Mouse (Mus musculus): ENCODE measurements around the gene Chrna1.

Gene Chrna1

GRCm38 (mm10) chr2:73554389-73554788 lies 25.7 kb downstream of the Chrna1 start:
- no peak for DNase-seq (ENCODE audit: low spot score)

- DNase-seq (ENCODE audit: low spot score) = no peak
Measured at GRCm38 (mm10) chr2:73552926-73553325, 27.2 kb downstream of the Chrna1 start.

GRCm38 (mm10) chr2:73550725-73551124 lies 29.4 kb downstream of the Chrna1 start:
- DNase-seq (ENCODE audit: low spot score) = peak; percentile 43

- no peak for DNase-seq (ENCODE audit: low spot score)
Measured at GRCm38 (mm10) chr2:73548542-73548941, 31.6 kb downstream of the Chrna1 start.

- DNase-seq (ENCODE audit: low spot score) = peak; percentile 49
Measured at GRCm38 (mm10) chr2:73547256-73547655, 32.9 kb downstream of the Chrna1 start.

- DNase-seq (ENCODE audit: low spot score) = no peak
Measured at GRCm38 (mm10) chr2:73545556-73545955, 34.6 kb downstream of the Chrna1 start.

- DNase-seq (ENCODE audit: low spot score) = peak; percentile 62
Measured at GRCm38 (mm10) chr2:73540450-73541162, 39.5 kb downstream of the Chrna1 start.

GRCm38 (mm10) chr2:73539697-73540096 lies 40.4 kb downstream of the Chrna1 start:
- DNase-seq (ENCODE audit: low spot score) = no peak

GRCm38 (mm10) chr2:73539141-73539540 lies 41.0 kb downstream of the Chrna1 start:
- no peak for DNase-seq (ENCODE audit: low spot score)

GRCm38 (mm10) chr2:73538590-73538989 lies 41.5 kb downstream of the Chrna1 start:
- peak; percentile 48 for DNase-seq (ENCODE audit: low spot score)

- DNase-seq (ENCODE audit: low spot score) = no peak
Measured at GRCm38 (mm10) chr2:73536091-73536783, 43.9 kb downstream of the Chrna1 start.

GRCm38 (mm10) chr2:73534720-73535119 lies 45.4 kb downstream of the Chrna1 start:
- no peak for DNase-seq (ENCODE audit: low spot score)

- DNase-seq (ENCODE audit: low spot score) = no peak
Measured at GRCm38 (mm10) chr2:73530487-73530886, 49.7 kb downstream of the Chrna1 start.

GRCm38 (mm10) chr2:73529356-73530330 lies 50.5 kb downstream of the Chrna1 start, which contains the start of gene Wipf1:
TSS of gene Wipf1 (minus strand) at chr2:73529734.
- DNase-seq (ENCODE audit: low spot score) = peak; percentile 76

GRCm38 (mm10) chr2:73528516-73529355 lies 51.4 kb downstream of the Chrna1 start:
- DNase-seq (ENCODE audit: low spot score) = no peak

GRCm38 (mm10) chr2:73527956-73528355 lies 52.2 kb downstream of the Chrna1 start:
- DNase-seq (ENCODE audit: low spot score) = no peak

- peak; percentile 53 for DNase-seq (ENCODE audit: low spot score)
Measured at GRCm38 (mm10) chr2:73526691-73527090, 53.4 kb downstream of the Chrna1 start.

GRCm38 (mm10) chr2:73522891-73523290 lies 57.2 kb downstream of the Chrna1 start:
- no peak for DNase-seq (ENCODE audit: low spot score)

- no peak for DNase-seq (ENCODE audit: low spot score)
Measured at GRCm38 (mm10) chr2:73522336-73522735, 57.8 kb downstream of the Chrna1 start.

- DNase-seq (ENCODE audit: low spot score) = no peak
Measured at GRCm38 (mm10) chr2:73521737-73522136, 58.4 kb downstream of the Chrna1 start.

- DNase-seq (ENCODE audit: low spot score) = no peak
Measured at GRCm38 (mm10) chr2:73518966-73519365, 61.2 kb downstream of the Chrna1 start.

Data from lung, postnatal 25 days (tissue).